Mouse (Mus musculus) leukemia stem cell, adult 10-12 weeks (primary cell): ENCODE measurements around the gene Slc25a25. TPM values are rescaled to one million over a fixed set of nuclear protein-coding genes. Genes with fewer than 3 reads are reported as not detected.

ENCODE experiments used
- polyA plus RNA-seq: library from polyadenylated mRNA; stranded (reverse); fragments of >175 nt; gene quantifications from 2 replicates; pipeline ENCODE4 v1.2.3, GENCODE M21; 2012; ENCODE audit warnings: low replicate concordance

Slc25a25 gene
- polyA plus RNA-seq = 15.3 and 20.4 TPM in 2 replicates

DNA sequence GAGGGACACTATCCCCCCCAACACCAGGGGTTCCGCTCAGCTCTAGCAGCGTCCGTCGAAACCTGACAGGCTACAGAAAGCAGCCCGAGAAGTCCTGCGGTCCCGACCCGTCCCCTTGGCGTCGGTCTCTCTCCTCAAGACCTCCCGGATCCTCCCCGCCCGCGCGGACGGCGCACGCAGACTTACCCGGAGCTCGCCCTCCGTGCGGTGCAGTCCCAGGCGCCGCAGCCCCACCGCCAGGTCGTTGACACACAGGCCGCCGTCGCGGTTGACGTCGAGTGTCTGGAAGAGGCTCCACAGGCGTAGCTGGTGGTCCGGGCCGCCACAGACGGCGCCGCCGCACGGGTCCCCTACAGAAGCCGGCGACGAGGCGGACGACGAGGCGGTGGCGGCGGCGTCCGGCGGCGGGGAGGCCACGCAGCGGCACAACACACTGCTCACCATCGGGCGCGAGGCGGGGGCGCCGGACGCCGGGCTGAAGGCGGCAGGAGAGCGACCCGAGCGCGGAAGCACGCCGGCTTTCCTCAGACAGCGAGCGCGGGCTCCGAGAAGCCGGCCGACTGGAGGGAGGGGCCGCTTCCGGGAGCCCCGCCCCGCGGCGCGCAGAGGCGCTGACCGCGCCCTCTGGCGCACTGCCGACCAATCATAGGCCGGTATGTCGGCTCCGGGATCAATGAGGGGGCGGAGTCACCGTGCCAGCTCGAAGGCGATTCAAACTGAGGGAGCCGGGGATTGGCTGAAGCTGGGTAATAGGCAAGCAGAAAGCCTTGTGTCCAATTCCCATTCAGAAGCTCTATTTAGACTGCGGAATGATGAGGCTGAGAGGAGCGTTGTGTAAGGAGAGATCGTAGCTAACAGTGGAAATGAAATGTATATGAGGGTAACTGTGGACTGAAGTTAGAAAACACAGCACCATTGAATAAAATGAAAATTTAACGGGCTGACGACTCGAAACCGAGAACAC lies at the start of gene Slc25a25:
Gene Slc25a25 (minus strand): TSS at position 565 of the 964 bp plus-strand sequence.

GRCm38 (mm10) chr2:32449761-32450754 lies 1.2 kb downstream of the Slc25a25 start, which contains the start of gene Naif1:
Gene Naif1 (plus strand): TSS chr2:32450457.

GRCm38 (mm10) chr2:32395484-32395945 lies 55.7 kb downstream of the Slc25a25 start, which contains the start of gene Ptges2:
Gene Ptges2 (plus strand): TSS chr2:32395896.

DNA sequence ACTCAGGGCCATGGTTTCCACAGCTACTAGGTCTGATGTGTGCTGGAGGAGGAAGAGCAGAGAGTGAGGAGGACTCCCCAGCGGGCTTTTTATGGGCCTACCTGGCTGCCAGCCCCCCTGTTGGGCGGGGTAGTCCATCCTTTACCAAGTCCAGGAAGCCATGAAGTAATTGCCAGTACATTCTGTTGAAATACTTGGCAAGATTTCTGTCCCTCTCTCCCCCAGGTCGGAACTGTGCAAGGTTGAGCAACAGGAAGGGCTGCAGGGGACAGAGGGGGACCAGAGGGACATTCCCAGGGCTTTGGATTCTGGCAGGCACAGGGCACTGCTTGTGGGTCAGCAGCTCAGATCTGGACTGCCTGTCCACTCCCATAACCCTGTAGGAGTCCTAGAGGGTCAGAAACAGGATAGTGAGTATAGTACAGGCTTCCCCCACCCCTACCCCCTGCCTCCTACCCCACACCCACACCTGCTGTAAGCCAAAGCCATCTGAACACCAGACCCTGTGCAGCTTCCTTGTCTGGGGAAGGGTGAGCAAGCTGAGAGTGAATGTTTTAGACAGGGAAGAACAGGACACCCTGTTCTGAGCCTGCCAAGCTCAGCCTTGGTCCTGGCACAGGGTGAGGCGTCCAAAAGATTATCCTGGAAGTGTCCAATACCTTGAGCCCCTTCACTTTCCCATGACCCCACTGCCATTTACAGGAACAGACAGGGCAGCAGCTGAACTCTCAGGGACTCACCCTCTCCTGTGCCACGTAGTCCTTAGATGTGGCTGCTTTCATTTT lies 63.3 kb downstream of the Slc25a25 start, which contains the start of gene Lcn2:
Gene Lcn2 (minus strand): TSS at position 547 of the 785 bp plus-strand sequence.

DNA sequence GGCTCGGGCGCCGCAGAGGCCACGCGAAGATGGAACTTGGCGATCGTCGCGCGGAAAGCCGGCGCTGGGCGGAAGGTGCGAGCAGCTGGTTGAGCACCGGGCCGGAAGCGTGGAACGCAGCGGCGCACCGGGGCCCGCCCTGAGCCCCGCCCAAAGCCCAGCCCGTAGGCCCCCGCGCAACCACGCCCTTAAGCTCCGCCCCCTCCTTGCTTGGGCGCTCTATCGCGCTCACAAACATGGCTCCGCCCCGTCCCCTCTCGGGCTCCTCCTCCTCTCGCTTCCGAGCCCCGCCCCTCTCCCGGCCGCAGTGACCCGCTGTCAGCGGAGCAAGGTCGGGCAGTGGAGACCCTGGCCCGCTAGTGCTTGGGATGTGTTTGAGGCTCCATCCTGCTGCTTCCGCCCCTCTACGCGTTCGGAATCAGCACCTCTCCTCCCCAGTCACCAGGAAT lies 69.4 kb downstream of the Slc25a25 start, which contains the start of gene 1110008P14Rik:
Gene 1110008P14Rik (minus strand): TSS at position 164 of the 449 bp plus-strand sequence.

Other genes starting within 250 kb of the Slc25a25 start
- gene Pomt1, start 214.9 kb downstream of the Slc25a25 start, polyA plus RNA-seq = 27.4 and 44.9 TPM in 2 replicates
- 47.8 and 73.4 TPM in 2 replicates for gene Uck1, start 191.3 kb downstream of the Slc25a25 start, polyA plus RNA-seq
- 17.2 and 28.6 TPM in 2 replicates for gene Golga2, start 164.1 kb downstream of the Slc25a25 start, polyA plus RNA-seq
- gene Swi5, start 163.4 kb downstream of the Slc25a25 start, polyA plus RNA-seq = 47.5 and 702 TPM in 2 replicates
- 184 and 189 TPM in 2 replicates for gene Ciz1, start 99.1 kb downstream of the Slc25a25 start, polyA plus RNA-seq
- gene Dnm1, start 98.1 kb downstream of the Slc25a25 start, polyA plus RNA-seq = 1.1 and 1.2 TPM in 2 replicates
- gene 1110008P14Rik, start 69.5 kb downstream of the Slc25a25 start, polyA plus RNA-seq = 140 and 176 TPM in 2 replicates
- gene Lcn2, start 63.2 kb downstream of the Slc25a25 start, polyA plus RNA-seq = 9.3 and 10.4 TPM in 2 replicates
- gene Ptges2, start 55.5 kb downstream of the Slc25a25 start, polyA plus RNA-seq = 6.3 and 10.6 TPM in 2 replicates
- 6.0 and 8.3 TPM in 2 replicates for gene Naif1, start 988 bp downstream of the Slc25a25 start, polyA plus RNA-seq
- gene Fam102a, start 83.9 kb upstream of the Slc25a25 start, polyA plus RNA-seq = 23.3 and 36.8 TPM in 2 replicates
- gene Dpm2, start 119.4 kb upstream of the Slc25a25 start, polyA plus RNA-seq = 5.0 and 7.4 TPM in 2 replicates
- gene Pip5kl1, start 123.4 kb upstream of the Slc25a25 start, polyA plus RNA-seq = 0.31 and 1.0 TPM in 2 replicates
- not detected in 2 replicates for gene 9430097D07Rik, start 124.2 kb upstream of the Slc25a25 start, polyA plus RNA-seq
- 41.1 and 44.9 TPM in 2 replicates for gene St6galnac4, start 135.7 kb upstream of the Slc25a25 start, polyA plus RNA-seq
- 39.1 and 52.2 TPM in 2 replicates for gene St6galnac6, start 148.3 kb upstream of the Slc25a25 start, polyA plus RNA-seq
- 1.6 and 2.2 TPM in 2 replicates for gene Ak1, start 170.3 kb upstream of the Slc25a25 start, polyA plus RNA-seq
- 89.9 and 110 TPM in 2 replicates for gene Eng, start 195.2 kb upstream of the Slc25a25 start, polyA plus RNA-seq